Mouse (Mus musculus) ES-Bruce4 (cell line): ENCODE data around the gene Plekhh2.

Experiments used
- CTCF ChIP-seq: IDR thresholded peaks from one replicate; pipeline ENCODE4 v1.8.1; 2011; ENCODE audit warnings: low read depth, low read length
- EP300 ChIP-seq: IDR thresholded peaks from 2 replicates; pipeline ENCODE4 v1.6.1; 2011; ENCODE audit warnings: low read depth, low read length; ENCODE audit not compliant: insufficient read depth
- POLR2A ChIP-seq: IDR thresholded peaks from one replicate; pipeline ENCODE4 v1.8.1; 2011; ENCODE audit warnings: low read length; ENCODE audit not compliant: insufficient read depth

- no peak for TF ChIP-seq POLR2A
- no peak for TF ChIP-seq CTCF
- TF ChIP-seq EP300, result no peak
Observed at GRCm38 (mm10) chr17:84611971-84612370, 100.3 kb downstream of the Plekhh2 start.
